Mouse (Mus musculus): Measurements from ENCODE around the gene Mb21d2.

GRCm38 (mm10) chr16:28877162-28877662, 52.3 kb downstream of the Mb21d2 start:
- TF ChIP-seq CTCF (IDR thresholded peaks at IDR 0.05; ENCODE audit: low read depth, low read length) (no peak), POLR2A (IDR thresholded peaks at IDR 0.05; ENCODE audit: insufficient read depth, low read length) (no peak), EP300 (IDR thresholded peaks at IDR 0.05; ENCODE audit: insufficient read depth, low read depth, low read length) (no peak)
